Mouse (Mus musculus) gastrocnemius, postnatal 36 days (tissue): ENCODE measurements around the gene Cldn4. TPM values are rescaled to one million over a fixed set of nuclear protein-coding genes. Genes with fewer than 3 reads are reported as not detected.
"Not testable (repeated sequence)": the region's sequence is repeated elsewhere in the genome, so short reads cannot be mapped to it uniquely, and the experiment has no call there.

ENCODE experiments used
- DNase-seq, 2 experiments: peaks; one replicate each; pipeline ENCODE4 v3.0.0; 2022
- intact Hi-C: fragments of 180-260 bp; cut with DNase I; formaldehyde crosslinking; loops from one replicate; pipeline ENCODE4 v1.15.1; 2025
- total RNA-seq, 2 experiments: library from RNA; stranded (reverse); gene quantifications; 2 replicates each; pipeline ENCODE4 v1.2.3; 2021

Cldn4 gene
- total RNA-seq, 2 experiments from 2014 or later, result not detected

DNA sequence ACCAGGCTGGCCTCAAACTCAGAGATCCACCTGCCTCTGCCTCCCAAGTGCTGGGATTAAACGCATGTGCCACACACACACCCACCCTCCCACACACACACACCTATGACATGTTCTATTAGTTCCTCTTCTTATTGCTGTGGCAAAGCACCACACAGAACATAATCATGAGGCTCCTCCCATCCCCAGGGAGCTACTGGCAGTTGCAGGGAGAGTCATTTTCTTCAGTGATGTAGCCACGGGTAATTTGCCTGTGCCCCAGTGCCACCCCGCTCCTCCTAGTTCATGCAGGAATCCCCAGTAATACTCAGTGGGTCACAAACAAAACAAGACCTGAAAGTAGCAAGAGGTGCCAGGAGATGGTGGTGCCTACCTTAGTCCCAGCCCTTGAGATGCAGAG, 12.1 kb downstream of the Cldn4 start:
- no peak for DNase-seq
- intact Hi-C loops, result no loop called here

DNA sequence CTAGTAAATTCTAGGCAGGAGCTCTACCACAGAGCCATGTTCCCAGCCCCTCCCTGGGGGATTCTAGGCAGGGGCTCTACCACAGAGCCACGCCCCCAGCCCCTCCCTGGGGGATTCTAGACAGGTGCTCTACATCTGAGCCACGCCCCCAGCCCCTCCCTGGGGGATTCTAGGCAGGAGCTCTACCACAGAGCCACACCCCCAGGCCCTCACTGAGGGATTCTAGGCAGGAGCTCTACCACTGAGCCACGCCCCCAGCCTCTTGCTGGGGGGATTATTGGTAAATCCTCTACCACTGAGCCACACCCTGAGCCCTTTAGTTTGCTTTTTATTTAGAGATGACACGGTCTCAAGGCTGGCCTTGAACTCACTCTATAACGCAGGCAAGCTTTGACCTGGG, 13.0 kb downstream of the Cldn4 start:
- intact Hi-C loops, result loop anchor here (2.0 kb wide), 1 partner anchor 27 kb away; no protein-coding TSS in a partner anchor
- DNase-seq, result not testable (repeated sequence)

DNA sequence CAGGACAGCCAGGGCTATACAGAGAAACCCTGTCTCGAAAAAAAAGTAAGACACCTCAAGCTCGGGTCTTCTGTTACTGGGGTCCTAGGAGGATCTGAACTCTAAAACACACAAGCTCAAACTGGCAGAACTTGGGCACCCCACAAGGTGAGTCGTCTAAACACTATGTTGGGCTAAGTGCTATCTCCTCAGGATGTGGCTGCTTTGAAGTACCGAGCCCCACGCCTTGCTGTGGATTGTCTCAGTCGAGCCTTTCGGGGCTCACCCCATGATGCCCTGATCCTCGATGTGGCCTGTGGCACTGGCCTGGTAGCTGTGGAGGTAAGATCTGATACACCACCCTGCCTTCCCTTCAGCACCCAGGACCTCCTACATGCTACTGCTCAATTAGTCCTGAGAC, 13.5 kb downstream of the Cldn4 start:
- DNase-seq, result no peak
- intact Hi-C loops, result loop anchor here (2.0 kb wide), 1 partner anchor 28 kb away; no protein-coding TSS in a partner anchor

DNA sequence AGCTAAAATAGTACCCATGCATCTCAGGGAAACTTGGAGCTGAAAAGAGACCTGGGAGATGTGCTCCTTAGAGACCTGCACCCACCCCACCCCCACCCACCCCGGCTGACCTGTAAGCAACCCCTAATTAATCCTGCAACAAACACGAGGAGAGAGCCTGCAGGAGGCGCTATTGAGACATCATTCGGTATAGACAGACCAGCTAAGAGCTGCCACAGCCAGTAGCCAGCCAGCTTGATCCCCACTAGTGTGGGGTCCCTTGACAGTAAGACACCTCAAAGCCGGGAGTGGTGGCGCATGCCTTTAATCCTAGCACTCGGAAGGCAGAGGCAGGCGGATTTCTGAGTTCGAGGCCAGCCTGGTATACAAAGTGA, 13.8 kb downstream of the Cldn4 start:
- intact Hi-C loops, result loop anchor here (2.0 kb wide), 1 partner anchor 28 kb away; no protein-coding TSS in a partner anchor
- DNase-seq, result peak; percentile 25 to 35

DNA sequence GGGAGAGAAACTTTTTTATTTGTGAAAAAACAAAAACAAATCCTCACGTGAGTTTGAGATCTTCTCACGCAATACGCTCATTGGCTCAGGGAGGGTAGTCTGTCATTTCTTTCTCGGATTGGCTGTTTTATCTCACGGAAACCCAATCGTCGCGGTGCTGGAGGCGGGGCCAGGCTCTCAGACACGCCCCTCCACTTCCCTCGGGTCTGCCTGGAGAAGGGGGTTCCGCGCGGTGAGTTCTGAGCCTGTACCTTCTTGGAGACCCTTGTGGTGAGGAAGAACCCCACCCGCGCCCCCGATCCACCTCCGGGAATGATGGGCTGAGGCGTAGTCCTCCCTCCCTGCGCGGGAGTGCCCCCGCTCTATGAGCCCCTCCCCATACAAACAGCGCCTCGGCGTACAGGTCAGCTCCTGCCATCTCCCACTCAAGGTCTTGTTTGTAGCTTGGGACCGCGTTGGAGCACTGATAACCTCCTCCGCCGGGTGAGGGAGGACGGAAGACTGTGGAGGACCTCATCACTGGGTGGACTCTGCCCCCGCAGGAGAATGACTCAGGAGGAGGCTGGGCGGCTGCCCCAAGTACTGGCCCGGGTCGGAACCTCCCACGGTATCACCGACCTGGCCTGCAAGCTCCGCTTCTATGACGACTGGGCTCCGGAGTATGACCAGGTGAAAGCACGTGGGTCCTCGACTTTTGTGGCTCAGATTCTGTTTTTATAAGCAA, 14.4 kb downstream of the Cldn4 start, which contains the start of gene Mettl27:
TSS of gene Mettl27 (plus strand) at position 190 of the 724 bp plus-strand sequence.
- intact Hi-C loops, result loop anchor here (2.0 kb wide), 1 partner anchor 28 kb away; no protein-coding TSS in a partner anchor
- peak; percentile 80 to 85 for DNase-seq

DNA sequence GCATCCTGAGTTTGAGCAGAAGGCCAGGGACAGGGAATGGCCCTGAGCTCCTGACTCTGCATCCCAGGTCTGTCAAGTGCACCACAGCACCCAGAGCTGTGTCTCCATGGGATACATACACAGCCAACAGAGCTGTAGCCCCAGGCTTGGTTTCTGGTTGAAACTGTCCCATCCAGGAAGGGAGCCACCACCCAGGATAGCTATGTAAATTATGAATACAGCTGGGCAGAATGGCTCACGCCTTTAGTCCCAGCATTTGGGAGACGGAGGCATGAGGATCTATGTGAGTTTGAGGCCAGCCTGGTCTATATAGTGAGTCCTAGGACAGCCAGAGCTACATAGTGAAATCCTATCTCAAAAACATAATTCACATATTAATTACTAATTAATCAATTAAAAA, 16.7 kb downstream of the Cldn4 start:
- intact Hi-C loops, result no loop called here
- no peak for DNase-seq

DNA sequence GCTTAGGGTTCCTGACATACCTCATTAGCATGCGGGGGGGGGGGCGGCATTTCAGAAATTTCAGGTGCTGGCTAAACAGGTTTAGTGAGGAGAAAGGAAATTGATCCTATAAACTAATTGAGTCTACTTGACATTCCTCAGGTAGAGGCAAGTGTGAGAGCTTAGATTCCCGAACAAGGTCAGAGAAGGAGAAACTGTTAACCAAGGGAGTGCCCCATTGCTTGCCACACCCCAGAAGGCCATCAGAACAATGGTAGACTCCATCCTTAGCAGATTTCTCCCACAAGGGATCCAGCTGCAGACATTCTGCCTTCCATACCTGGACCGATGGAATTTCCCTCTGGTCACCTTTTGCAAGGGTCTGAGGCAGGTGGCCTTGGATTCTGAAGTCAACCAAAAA, 20.0 kb downstream of the Cldn4 start:
- intact Hi-C loops, result no loop called here
- DNase-seq, result no peak

DNA sequence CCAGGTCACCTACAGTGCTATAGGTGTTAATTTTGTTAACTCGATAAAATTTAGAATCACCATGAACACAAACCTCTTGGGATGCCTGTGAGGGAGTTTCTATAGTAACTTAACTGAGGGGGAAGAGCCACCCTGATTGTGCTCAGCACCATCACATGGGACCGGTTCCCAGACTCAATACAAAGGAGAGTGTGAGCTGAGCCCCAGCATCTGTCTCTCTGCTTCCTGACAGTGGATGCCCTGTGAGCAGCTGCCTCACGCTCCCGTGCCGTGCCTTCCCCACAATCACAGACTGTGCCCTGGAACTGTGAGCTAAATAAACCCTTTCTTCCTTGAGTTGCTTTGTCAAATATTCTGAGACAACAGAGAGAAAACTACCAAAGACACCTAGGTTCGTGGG, 23.6 kb downstream of the Cldn4 start:
- intact Hi-C loops, result no loop called here
- no peak for DNase-seq

DNA sequence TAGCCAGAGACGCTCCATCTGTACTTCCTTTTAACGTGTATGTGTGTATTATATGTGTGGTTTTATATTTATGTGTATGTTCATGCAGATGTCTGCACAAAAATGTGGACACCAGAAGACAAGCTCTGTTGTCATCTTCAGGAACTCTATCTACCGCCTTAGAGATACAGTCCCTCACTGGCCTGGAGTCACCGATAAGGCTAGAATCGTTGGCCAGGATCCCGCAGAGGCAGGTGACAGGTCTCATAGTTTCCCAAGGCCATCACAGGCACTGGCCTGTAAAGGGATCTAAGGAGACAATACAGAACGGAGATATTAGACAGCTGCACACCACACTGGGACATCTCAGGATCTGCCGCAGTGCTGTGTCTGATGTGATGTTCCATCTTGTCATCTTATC, 25.6 kb downstream of the Cldn4 start:
- DNase-seq, result no peak
- intact Hi-C loops, result no loop called here

DNA sequence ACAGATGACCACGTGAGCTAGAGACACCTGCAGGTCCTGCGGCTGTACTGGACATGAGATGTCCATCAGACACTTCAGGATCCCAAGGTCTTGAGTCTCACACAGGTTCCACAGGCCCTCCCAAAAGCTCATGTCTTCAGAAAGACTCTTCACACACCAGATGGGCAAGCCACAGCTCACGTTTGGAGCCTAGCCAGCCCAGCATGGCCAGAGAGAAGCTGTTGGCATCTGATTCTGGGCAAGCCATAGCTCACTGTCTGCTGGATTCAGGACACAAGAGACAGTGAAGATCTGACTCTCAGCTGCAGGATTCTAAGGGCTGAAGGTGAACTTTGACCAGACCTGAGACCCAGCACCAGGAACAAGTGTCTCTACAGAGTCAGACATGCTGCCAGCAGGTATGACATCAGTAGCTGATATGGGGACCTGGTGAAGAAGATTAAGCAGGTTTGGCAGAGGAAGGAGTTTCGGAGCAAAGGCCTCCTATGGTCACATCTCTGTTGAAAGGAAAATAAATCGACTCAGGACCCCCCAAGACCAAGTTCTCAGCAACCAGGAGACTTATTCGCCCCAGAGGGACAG, 26.5 kb downstream of the Cldn4 start:
- DNase-seq, result no peak
- intact Hi-C loops, result no loop called here

DNA sequence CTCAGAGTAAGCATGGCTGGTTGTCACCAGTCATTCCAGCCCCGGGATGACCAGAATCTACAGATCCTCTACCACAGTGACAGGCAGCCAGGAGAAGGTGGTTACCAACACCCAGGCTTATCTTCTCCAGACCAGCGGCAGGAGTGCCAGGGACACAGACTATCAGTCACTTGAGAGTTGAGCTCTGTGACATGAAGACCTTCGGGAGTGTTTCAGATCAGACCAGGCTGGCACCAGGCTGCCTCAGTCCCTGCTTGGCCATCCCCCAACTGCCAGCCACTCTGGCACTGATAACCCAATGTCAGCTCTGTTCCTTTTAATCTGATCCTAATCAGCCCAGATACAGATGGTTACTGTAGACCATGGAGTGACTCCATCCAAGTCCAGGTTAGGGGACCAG, 27.6 kb downstream of the Cldn4 start:
- no peak for DNase-seq
- intact Hi-C loops, result no loop called here

DNA sequence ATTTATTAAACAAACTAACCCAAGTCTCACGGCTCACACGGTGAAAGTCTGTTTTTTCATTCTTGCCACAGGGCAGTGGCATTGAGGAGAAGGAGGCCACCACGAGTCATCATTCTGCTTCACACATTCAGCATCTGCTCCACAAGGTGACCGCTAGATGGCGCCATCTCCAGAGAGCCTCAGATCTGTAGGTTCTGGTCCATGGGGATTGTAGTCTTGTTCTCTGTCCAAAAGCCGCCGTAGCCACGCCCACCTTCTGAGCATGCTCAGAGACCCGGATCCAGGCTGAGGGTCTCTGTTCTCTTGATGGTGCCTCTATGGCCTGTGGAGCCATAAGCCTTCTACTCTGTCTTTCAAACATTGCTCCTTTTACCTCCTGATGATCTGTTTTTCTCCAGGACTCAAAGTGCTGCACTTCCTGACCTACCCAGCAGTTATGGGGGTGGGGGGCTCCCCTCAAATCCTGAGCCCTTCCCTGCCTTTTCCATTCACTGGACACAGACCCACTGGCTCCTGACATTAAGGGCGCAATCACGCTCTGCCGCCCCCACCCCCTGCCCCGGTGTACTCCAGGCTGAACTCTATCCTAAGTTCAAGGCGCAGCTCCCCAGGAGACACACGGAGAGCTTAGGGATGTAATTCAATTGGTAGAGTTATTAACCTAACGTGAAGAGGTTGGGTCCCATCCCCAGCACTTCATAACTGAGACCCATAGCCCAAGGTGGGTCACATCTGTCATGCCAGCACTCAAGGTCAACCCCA, 28.5 kb downstream of the Cldn4 start:
- intact Hi-C loops, result no loop called here
- peak; percentile 34 to 40 for DNase-seq

DNA sequence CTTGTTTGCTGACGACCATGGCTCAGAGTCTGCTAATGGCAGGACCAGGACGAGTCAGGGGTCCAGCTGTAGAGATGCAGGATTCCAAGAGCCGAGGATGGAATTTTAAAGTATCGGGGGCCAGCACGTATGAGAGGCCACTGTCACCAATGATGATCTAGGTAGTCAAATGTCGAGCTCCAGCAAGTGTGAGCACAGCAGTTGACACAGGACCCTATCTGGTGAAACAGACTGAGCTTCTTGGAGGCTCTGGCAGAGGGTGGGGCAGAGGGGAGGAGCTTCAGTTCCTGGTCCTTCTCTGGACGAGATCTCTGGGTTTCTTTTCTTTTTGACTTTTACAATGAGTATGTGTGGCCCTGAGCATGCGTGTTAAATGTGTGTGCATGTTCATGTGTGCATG, 31.4 kb downstream of the Cldn4 start, which contains the start of gene Cldn13:
TSS of gene Cldn13 (minus strand) at position 216 of the 400 bp plus-strand sequence.
- intact Hi-C loops, result no loop called here
- DNase-seq, result no peak

DNA sequence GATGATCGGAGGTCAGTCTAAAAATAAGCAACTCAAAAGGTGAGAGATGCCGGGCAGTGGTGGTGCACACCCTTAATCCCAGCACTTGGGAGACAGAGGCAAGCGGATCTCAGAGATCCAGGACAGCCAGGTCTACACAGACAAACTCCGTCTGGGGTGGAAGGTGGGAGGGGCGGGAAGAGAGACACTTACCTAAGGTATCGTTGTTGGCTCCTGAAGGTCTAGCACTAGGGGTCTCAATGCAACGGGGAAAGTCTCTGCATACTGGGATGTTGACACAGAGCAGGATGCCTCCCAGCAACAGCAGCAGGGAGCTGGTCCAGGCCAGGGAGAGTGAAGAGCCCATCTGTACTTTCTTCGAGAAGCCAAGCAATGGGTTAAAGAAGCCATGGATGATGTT, 32.2 kb downstream of the Cldn4 start:
- no peak for DNase-seq
- intact Hi-C loops, result no loop called here

DNA sequence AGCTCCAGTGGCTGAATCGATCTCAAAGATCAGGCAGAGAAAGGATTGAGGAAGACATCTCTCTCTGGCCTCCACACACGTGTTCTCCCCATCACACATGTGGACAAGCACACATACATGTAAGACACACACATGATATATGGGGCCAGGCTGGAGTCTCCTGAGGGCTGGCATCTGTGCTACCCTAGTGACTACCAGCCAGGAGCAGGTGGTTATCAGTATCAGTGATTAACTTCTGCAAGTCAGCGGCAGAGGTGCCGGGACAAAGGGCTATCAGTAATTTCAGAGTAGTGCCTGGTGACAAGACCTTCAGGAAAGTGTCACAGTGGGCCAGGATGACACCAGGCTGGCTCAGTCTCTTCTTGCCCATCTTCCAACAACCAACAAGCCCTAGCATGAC, 33.0 kb downstream of the Cldn4 start:
- intact Hi-C loops, result no loop called here
- DNase-seq, result no peak

DNA sequence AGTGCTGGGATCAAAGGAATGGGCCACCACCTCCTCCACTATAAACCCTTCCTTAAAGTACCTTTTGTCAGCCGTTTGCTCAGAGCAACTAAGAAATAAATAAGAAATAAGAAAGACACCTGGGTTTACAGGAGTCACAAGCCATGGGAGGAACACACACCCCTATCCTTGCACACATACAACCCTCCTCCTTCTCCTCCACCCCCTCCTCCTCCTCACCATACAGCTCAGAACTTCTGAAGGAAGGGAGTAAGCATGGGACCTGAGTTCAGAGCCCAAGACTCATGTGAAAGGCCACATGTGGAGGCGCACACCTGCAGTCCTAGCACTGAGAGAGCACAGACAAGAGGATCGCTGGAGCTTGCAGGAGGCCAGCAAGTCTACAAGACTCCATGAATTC, 33.4 kb downstream of the Cldn4 start:
- DNase-seq, result no peak
- intact Hi-C loops, result no loop called here

DNA sequence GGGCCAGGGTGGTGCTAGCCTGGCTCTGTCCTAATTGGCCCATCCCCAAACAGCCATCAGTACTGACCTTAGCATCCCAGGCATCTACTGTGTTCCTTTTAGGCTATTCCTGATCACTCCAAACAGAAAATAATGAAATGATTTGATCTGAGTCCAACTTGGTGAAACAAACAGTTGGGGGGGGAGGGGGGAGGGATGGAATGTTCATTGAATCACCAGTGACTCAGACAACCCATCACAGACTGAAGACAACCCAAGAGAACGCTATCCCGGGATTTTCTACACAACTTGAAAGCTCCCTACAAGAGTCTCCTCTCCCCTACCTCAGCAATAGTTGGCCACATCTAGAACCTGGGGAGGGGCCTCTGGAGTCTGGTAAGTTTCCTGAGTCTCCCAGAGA, 34.8 kb downstream of the Cldn4 start:
- intact Hi-C loops, result no loop called here
- no peak for DNase-seq

DNA sequence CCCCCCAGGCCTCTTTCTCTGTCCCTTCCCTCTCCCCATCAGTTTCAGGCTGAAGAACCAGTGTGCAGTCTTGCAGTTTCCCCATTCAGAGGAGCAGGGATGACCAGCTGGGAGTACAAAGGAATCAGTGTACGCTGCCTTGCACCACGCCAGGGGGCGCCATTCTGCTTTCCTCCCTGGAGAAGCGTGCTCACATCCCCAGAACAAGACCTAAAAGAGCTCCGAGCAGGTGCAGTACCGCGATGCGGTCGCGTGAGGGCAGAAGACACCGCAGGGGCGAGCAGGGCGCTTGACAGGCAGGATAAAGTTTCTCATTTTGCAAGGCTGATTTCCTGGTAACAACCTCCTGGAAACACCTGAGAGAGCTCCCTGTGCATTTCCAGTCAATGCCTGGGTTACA, 39.6 kb downstream of the Cldn4 start:
- intact Hi-C loops, result loop anchor here (1.0 kb wide), 1 partner anchor 58 kb away; no protein-coding TSS in a partner anchor
- DNase-seq, result peak; percentile 90

DNA sequence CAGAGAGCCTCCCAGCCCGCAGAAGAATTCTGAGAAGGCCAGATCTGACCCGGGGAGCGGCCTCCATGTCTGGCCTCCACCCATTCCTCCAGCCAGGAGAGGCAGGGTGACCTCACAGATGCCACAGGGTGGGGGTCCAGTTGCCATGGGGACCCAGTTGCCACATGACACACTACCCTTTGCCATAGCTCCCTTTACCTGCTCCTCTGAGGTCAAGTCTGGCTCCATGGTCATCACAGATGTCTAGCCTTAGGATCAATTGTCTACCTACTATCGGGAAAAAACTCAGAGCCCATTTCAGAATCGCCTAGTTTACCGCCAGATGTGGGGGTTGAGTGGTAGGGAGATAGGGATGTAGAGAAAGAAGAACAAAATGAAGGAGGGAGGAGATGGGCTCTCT, 40.1 kb downstream of the Cldn4 start, which contains the start of gene Tmem270:
TSS of gene Tmem270 (minus strand) at position 101 of the 400 bp plus-strand sequence.
- intact Hi-C loops, result loop anchor here (1.0 kb wide), 2 partner anchors 55 to 59 kb away; no protein-coding TSS in a partner anchor
- DNase-seq, result no peak

DNA sequence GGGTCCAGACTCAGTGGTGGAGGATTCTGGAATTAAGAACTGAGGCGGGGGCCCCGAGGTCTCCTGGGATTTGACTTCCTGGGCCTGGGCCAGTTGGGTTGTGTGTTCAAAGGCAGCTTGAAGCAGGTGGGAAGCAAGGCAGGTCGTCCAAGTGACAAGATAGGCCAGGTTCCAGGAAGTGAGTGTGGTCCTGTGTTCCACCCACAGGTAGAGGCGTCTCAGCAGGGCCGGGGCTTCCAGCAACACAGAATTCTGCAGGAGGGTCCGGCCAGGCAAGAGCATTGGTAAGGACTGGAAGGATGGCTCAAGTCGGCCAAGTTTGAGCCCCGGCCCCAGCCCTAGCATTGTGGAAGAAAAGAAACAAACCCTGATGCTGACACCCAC, 45.1 kb downstream of the Cldn4 start:
- intact Hi-C loops, result loop anchor here (2.0 kb wide), 1 partner anchor 153 kb away; no protein-coding TSS in a partner anchor
- no peak for DNase-seq
